Mouse (Mus musculus): ENCODE measurements around the gene Vmn1r122. TPM values are rescaled to one million over a fixed set of nuclear protein-coding genes. Genes with fewer than 3 reads are reported as not detected.
"Not testable (repeated sequence)": the region's sequence is repeated elsewhere in the genome, so short reads cannot be mapped to it uniquely, and the experiment has no call there.

The Vmn1r122 gene
- not detected in 2 replicates for polyA plus RNA-seq (2015; fragmentation: Nextera tagmentation; extraction: Ambion mirVana)

DNA sequence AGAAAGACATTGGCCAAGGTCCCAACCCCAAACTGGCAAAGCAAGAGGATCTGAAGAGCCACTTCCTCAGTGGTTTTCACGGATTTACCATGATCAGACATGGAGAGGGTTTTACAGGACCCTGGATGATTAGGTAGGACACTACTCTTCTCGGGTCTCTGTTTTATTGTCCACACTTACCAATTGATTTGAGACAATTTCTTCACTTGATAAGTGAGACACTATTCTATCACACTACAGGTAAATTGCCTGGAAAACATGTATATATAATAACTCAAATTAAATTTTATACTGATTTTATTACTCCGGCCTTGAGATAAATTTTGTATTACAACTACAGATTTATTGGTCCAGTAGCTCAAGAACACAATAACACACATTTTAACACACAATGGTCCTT lies at the start of gene Vmn1r122:
Gene Vmn1r122, minus strand, starts transcription at position 101 of the 400 bp plus-strand sequence.
- not testable (repeated sequence) for H3K4me3 ChIP-seq (ENCODE audit: low read length); H3K27ac ChIP-seq (ENCODE audit: low read length); ATAC-seq (ENCODE audit: low read depth); H3K4me2 ChIP-seq (ENCODE audit: low read depth, low read length); H3K36me3 ChIP-seq (ENCODE audit: control insufficient read depth, insufficient read depth, low read length); H3K4me1 ChIP-seq (replicated peaks; ENCODE audit: control insufficient read depth, insufficient read depth, low read length); H3K27me3 ChIP-seq (ENCODE audit: control insufficient read depth, insufficient read depth, low read depth, low read length); H3K9ac ChIP-seq (ENCODE audit: low read length); H3K9me3 ChIP-seq (ENCODE audit: control insufficient read depth, low read length)
- 42% methylated on average over 2 of the region's 3 CpGs for WGBS

DNA sequence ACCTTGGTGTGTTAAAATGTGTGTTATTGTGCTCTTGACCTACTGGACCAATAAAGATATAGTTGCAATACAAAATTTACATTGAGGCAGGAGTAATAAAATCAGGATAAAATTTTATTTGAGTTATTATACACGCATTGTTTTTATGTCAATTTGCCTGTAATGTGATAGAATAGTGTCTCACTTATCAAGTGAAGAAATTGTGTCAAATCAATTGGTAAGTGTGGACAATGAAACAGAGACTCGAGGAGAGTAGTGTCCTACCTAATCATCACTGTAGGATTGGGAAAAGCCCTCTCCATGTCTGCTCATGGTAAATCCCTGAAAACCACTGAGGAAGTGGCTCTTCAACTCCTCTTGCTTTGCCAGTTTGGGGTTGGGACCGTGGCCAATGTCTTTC lies 28.0 kb upstream of the Vmn1r122 start, which contains the start of gene Vmn1r123:
Gene Vmn1r123, plus strand, starts transcription at position 301 of the 400 bp plus-strand sequence.
- H3K4me1 ChIP-seq (replicated peaks; ENCODE audit: control insufficient read depth, insufficient read depth, low read length); H3K27me3 ChIP-seq (ENCODE audit: control insufficient read depth, insufficient read depth, low read depth, low read length); H3K9ac ChIP-seq (ENCODE audit: low read length); H3K9me3 ChIP-seq (ENCODE audit: control insufficient read depth, low read length); H3K4me3 ChIP-seq (ENCODE audit: low read length); H3K27ac ChIP-seq (ENCODE audit: low read length); H3K4me2 ChIP-seq (ENCODE audit: low read depth, low read length); ATAC-seq (ENCODE audit: low read depth); H3K36me3 ChIP-seq (ENCODE audit: control insufficient read depth, insufficient read depth, low read length): not testable (repeated sequence)
- 0% methylated on average over 1 of the region's 3 CpGs for WGBS

DNA sequence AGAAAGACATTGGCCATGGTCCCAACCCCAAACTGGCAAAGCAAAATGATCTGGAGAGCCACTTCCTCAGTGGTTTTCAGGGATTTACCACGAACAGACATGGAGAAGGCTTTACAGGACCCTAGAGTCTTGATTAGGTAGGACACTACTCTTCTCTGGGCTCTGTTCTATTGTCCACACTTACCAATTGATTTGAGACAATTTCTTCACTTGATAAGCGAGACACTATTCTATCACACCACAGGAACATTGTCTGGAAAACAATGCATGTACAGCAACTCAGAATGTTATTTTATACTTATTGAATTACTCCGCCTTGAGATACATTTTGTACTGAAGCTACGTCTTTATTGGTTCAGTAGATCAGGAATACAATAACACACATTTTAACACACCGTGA lies 35.5 kb downstream of the Vmn1r122 start, which contains the start of gene Vmn1r121:
Gene Vmn1r121, minus strand, starts transcription at position 101 of the 400 bp plus-strand sequence.
- not testable (repeated sequence) for H3K36me3 ChIP-seq (ENCODE audit: control insufficient read depth, insufficient read depth, low read length); ATAC-seq (ENCODE audit: low read depth)
- WGBS = 60% methylated on average over 4 of the region's 5 CpGs

More for the DNA sequence above, 35.5 kb downstream of the Vmn1r122 start, which contains the start of gene Vmn1r121:
- H3K27me3 ChIP-seq (ENCODE audit: control insufficient read depth, insufficient read depth, low read depth, low read length); H3K27ac ChIP-seq (ENCODE audit: low read length); H3K4me2 ChIP-seq (ENCODE audit: low read depth, low read length); H3K9ac ChIP-seq (ENCODE audit: low read length); H3K9me3 ChIP-seq (ENCODE audit: control insufficient read depth, low read length); H3K4me3 ChIP-seq (ENCODE audit: low read length); H3K4me1 ChIP-seq (replicated peaks; ENCODE audit: control insufficient read depth, insufficient read depth, low read length): not testable (repeated sequence)

Other genes starting within 250 kb of the Vmn1r122 start
- gene Vmn1r118, start 221.8 kb downstream of the Vmn1r122 start, polyA plus RNA-seq (2015; fragmentation: Nextera tagmentation; extraction: Ambion mirVana) = not detected in 2 replicates
- not detected in 2 replicates for gene Vmn1r119, start 121.7 kb downstream of the Vmn1r122 start, polyA plus RNA-seq (2015; fragmentation: Nextera tagmentation; extraction: Ambion mirVana)
- not detected in 2 replicates for gene Vmn1r120, start 80.3 kb downstream of the Vmn1r122 start, polyA plus RNA-seq (2015; fragmentation: Nextera tagmentation; extraction: Ambion mirVana)
- gene Vmn1r121, start 35.6 kb downstream of the Vmn1r122 start, polyA plus RNA-seq (2015; fragmentation: Nextera tagmentation; extraction: Ambion mirVana) = not detected in 2 replicates
- not detected in 2 replicates for gene Vmn1r123, start 28.1 kb upstream of the Vmn1r122 start, polyA plus RNA-seq (2015; fragmentation: Nextera tagmentation; extraction: Ambion mirVana)
- not detected in 2 replicates for gene Gm5157, start 56.3 kb upstream of the Vmn1r122 start, polyA plus RNA-seq (2015; fragmentation: Nextera tagmentation; extraction: Ambion mirVana)
- not detected in 2 replicates for gene Vmn1r124, start 126.5 kb upstream of the Vmn1r122 start, polyA plus RNA-seq (2015; fragmentation: Nextera tagmentation; extraction: Ambion mirVana)
- gene Vmn1r125, start 138.1 kb upstream of the Vmn1r122 start, polyA plus RNA-seq (2015; fragmentation: Nextera tagmentation; extraction: Ambion mirVana) = not detected in 2 replicates
- gene Vmn1r126, start 167.3 kb upstream of the Vmn1r122 start, polyA plus RNA-seq (2015; fragmentation: Nextera tagmentation; extraction: Ambion mirVana) = not detected in 2 replicates
- not detected in 2 replicates for gene Vmn1r127, start 185.7 kb upstream of the Vmn1r122 start, polyA plus RNA-seq (2015; fragmentation: Nextera tagmentation; extraction: Ambion mirVana)
- not detected in 2 replicates for gene Vmn1r128, start 215.2 kb upstream of the Vmn1r122 start, polyA plus RNA-seq (2015; fragmentation: Nextera tagmentation; extraction: Ambion mirVana)
- gene Vmn1r129, start 227.2 kb upstream of the Vmn1r122 start, polyA plus RNA-seq (2015; fragmentation: Nextera tagmentation; extraction: Ambion mirVana) = not detected in 2 replicates

Measured in lung, embryonic 16.5 days (tissue).